Mouse (Mus musculus) E14TG2a.4 (cell line): ENCODE data around the gene Tmem184a.

ENCODE experiments used
- CTCF ChIP-seq: conservative IDR thresholded peaks from 2 replicates; pipeline ENCODE4 v1.5.1; 2014; ENCODE audit warnings: low read length
- NANOG ChIP-seq: IDR thresholded peaks from 2 replicates; pipeline ENCODE4 v1.6.1; 2014; ENCODE audit warnings: borderline replicate concordance, low read length, mixed read lengths
- POU5F1 ChIP-seq: IDR thresholded peaks from 2 replicates; pipeline ENCODE4 v1.6.1; 2014; ENCODE audit warnings: low read length, borderline replicate concordance

- no peak for TF ChIP-seq CTCF
- TF ChIP-seq NANOG: no peak
- TF ChIP-seq POU5F1: no peak
These were observed 2.0 kb upstream of the Tmem184a start for GRCm38 (mm10) chr5:139821466-139822459.
